Mouse (Mus musculus) 3134 (cell line): ENCODE data around the gene Lpp.

Experiments
- DNase-seq: peaks from one replicate; pipeline ENCODE4 v3.0.0-alpha.2; 2011; ENCODE audit warnings: low spot score; ENCODE audit not compliant: insufficient read length; ENCODE audit errors: extremely low read depth

Lpp gene

GRCm38 (mm10) chr16:24467544-24468290, 74.4 kb downstream of the Lpp start:
- no peak for DNase-seq

- DNase-seq = no peak
Measured at GRCm38 (mm10) chr16:24469313-24469712, 76.0 kb downstream of the Lpp start.

DNA sequence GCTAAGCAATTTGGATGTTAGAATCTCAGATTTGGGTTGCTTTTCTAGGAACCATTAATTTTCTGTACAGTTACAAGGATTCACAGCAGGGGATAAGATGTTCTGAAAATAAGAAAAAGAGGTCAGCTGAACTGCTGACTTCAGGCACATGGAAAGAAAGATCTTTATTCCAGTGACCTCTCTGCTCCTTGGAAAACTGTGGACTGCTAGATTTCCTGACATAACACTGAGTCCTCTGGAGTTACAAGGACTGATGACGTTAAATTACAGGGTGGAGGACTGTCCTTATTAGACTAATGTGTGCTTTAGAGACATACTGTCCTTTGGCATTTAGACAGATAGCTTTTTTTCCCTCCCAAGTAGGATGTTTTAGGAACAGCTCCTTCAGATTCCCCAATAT, 77.3 kb downstream of the Lpp start:
- no peak for DNase-seq

DNA sequence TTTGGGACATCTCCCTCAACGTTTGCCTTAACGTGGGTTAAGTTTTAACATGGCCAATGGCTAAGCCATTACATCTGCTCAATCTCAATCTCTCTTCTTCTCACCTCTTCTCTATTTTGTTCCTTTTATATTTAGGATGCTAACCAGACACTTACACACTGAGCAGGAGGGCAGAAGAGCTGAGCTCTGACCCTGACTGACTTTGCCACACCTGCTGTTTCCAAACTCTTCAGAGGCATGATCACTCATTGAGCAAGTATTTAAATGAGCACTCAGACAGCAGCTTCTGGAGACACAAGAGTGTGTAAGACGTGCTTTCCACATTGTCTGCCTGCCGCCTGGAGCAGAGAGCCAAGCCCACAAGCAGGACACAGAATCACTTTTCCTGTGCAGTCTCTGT, 77.7 kb downstream of the Lpp start:
- DNase-seq = no peak

DNA sequence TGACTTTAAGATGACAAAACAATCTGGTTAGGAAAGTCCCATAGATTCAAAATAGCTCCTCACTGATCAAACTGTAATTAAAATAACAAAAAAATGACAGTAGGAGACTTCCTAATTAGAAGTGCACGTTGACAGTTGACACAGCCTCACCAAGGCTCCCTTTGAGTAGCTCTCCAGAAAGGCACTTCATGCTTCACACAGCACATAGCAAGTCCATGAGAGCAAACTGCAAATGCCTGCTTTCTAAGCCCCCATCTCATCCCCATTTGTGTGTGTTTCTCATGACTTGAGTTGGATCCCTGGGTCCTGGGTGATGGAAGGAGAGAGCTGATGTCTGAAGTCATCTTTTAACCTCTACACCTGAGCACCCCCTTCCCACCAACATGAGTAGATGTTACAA, 78.5 kb downstream of the Lpp start:
- DNase-seq = no peak

DNA sequence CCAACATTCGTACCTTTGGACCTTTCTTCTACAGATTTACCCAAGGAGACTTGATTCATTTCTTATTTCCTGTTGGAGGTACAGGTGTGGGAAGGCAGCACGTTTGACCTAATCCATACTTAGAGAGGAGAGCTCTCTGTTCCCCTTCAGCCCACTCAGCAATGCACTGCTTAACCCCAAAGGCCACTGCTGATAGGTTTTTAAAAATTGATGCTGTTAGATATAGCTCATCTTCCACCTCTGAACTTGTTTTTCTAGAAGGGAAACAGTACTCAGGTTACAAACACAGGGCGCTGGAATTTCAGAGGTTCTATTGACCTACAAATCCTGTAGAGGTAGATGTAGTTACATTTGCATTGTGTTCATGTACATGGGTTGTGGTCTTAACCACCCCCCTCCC, 80.7 kb downstream of the Lpp start:
- no peak for DNase-seq

DNA sequence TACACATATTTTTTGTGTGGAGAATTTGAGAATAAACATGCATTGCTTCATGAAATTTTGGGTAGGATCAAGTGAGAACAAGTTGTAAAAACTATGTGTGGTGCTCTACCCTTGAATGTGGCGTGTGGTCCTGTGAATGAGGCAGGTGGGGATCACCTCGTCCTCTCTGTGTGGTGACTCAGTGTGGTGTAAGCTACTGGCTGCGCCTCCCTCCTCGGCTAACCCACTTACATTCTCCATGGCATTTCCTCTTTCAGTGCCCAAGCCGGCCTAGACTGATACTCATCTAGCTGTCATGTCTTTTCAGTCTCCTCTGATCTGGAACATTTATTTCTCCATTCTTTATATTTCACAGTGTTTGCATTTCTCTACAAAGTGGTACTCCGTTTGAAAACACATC, 81.5 kb downstream of the Lpp start:
- DNase-seq = peak; percentile 29

DNA sequence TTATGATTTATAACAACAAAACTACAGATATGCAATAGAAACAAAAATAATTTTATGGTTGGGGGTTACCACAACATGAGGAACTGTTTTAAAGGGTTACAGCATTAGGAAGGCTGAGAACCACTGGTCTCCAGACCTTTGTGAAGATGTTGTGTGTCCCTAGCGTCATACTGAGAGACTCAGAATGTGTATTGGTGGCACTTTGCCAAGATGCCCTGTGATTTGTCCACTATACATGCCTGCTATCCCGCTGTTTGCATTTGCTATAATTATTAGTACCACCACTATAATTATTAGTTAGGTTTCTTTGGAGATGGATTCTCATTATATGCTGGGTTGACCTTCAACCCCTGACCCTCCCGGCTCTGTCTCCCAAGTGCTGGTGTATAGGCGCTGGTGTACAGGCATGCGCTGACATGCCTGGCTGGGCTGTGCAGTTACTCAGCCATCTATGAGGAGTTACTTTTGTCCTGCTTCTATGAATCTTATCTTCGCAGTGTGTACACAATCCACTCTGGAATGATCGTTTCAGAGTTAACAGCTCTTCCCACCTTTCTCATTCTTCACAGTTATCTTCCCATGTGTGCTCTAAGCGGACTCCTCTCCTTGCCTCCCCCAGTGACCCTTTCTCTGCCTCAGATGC, 82.1 kb downstream of the Lpp start:
- no peak for DNase-seq

- DNase-seq = no peak
Measured at GRCm38 (mm10) chr16:24476911-24477401, 83.6 kb downstream of the Lpp start.

DNA sequence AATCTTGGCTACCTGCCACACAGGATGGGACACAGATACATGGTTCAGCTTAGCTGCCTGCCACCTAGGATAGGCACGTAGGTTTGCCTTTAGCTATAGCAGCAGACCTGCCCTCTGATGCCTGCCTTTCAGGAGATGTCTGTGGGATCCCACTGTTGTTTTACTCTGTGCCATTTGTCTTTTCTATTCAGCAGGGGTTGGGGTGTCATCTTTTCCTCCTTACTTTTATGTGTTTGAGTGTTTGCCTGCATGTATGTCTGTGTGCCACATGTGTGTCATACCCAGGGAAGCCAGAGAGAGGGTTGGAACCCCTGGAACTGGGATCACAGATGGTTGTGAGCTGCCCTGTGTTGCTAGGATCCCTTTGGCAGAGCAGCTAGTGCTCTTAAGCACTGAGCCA, 84.7 kb downstream of the Lpp start:
- DNase-seq = no peak

DNA sequence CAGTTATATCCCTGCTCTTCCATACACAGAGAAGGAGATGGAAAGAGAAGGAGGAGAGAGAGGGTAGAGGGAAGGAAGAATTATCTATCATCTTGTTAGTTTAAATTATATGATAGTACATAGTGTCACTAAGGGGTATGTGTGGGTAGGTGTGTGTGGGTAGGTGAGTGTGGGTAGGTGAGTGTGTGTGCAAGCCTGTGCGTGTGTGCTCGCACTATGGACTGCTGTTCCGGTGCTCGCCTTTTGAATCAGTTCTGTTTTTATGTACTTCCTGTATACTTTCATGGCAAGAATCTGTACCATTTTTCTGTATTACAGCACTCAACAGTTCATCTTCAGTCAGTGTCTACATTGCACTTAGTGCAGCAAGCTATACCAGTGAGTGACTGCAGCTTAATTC, 85.5 kb downstream of the Lpp start:
- no peak for DNase-seq

- no peak for DNase-seq
Measured at GRCm38 (mm10) chr16:24482648-24483047, 89.3 kb downstream of the Lpp start.

- no peak for DNase-seq
Measured at GRCm38 (mm10) chr16:24483527-24484101, 90.3 kb downstream of the Lpp start.

DNA sequence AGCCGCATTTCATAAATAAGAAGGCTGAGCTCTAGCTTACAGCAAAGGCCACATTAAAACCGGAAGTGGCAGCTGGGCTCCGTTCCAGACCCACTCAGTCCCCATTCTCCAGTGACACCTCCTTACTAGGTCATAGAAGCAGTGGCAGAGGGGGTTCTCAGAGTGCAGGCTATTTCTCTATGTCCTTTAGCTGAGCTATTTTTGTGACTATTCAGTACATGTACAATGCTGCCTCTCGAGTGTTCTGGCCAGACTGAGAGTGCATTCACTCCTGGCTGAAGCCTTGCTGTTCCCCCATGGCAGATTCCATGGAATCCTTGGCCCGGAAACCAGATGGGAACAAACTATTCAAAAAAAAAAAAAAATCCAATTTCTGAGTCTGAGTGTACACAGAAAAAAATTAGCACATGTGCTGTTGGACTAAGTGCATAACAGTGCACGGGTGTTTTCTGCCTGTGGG, 94.5 kb downstream of the Lpp start:
- peak; percentile 49 for DNase-seq

DNA sequence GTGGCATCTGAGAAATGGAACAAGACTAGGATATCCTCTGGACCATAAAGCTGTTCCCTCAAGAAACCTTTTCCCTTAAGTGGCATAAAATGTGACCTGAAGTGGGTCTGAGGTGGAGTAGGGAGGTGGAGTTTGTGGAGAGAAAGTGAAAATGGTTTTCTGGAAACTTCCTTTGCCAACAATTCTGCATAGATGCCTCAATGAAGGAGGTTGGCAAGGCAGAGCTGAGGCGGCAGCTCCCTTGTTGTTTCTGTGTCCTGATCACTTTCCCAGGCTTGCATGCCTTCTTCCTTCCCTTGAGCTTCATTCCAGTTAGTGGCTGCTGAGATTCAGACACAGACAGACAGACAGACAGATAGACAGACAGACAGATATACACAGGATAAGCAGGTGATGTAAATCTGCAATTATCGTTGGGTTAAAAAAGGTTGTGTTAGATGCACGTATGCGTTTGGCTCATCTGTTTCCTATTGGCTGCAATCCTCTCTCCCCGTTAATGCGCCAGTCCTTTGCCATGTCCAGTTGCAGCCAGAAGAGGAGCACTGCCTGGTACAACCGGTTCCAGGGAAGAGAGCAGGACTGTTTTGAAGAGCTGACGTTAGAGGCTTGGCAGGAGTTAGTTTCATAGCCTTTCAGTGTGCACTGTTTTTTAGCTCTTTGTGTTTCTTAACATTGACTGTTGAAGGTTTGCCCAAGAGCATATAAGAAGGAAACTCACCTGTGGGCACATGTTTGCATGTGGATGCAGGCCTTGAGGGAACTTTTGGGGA, 96.4 kb downstream of the Lpp start:
- no peak for DNase-seq

GRCm38 (mm10) chr16:24490751-24491485, 97.6 kb downstream of the Lpp start:
- peak; percentile 94 for DNase-seq

GRCm38 (mm10) chr16:24491486-24491758, 98.1 kb downstream of the Lpp start:
- DNase-seq = no peak

DNA sequence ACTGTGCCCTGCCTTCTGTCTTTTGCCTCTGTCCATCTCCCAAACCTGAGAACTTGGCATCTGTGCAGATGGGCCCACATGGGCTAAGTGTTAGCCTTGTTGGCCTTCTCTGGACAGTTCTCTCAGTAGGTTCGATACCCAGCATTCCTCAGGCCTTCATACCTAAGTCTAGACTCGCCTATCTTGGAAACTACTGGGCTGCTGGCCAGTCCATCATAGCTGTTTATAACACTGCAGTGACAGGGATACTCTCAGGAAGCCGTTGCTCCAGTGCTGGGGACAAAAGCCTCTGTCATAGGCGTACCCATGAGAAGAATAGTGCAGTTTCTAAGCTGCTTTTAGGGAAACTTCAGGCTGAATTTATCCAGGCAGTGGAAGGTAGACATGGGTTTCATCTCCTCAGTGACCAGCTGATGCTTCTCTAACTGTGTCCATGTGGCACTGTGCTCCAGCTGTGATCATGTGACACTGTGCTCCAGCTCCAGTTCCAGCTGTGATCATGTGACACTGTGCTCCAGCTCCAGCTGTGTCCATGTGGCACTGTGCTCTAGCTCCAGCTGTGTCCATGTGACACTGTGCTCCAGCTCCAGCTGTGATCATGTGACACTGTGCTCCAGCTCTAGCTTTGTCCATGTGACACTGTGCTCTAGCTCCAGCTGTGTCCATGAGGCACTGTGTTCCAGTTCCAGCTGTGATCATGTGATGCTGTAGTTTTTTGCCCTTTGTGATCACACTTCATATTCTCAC, 99.1 kb downstream of the Lpp start:
- no peak for DNase-seq

DNA sequence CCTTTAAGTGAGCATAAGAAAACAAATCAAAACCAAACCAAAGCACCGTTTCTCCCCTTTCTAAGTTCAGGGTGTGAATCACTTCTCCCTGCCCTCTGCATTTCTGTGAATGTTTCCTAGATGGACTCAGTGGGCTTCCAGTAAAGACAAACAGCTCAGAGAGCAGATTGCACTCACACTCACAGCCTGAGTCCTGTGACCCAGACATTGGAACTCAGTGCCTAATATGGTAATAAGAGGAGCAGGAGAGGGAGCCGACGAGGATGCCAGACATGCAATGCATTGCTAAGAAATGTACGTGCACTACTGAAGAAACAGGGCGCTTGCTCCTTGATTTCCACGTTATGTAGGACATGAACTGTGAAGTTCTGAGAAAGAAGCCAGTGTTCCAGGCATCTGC, 101.2 kb downstream of the Lpp start:
- peak; percentile 65 for DNase-seq

GRCm38 (mm10) chr16:24495461-24495860, 102.2 kb downstream of the Lpp start:
- peak; percentile 76 for DNase-seq
